Mouse (Mus musculus) kidney, postnatal 25 days (tissue): ENCODE data around the gene Sparc.

Experiments
- DNase-seq, 2 experiments: peaks; one replicate each; pipeline ENCODE4 v3.0.0; 2021; ENCODE audit warnings: mixed read lengths in 2 of 2

Gene Sparc

GRCm38 (mm10) chr11:55358094-55358783, 64.7 kb downstream of the Sparc start:
- no peak for DNase-seq

GRCm38 (mm10) chr11:55356846-55357245, 66.1 kb downstream of the Sparc start:
- DNase-seq: no peak
